Mouse (Mus musculus) G1E (cell line): ENCODE measurements at regions not wholly inside any gene's neighbourhood (a gene's known extent, or its start where the extent isn't known, plus 50 kb on each side); places are given as distances from the start of the nearest gene placed in this dataset.

Experiments
- ATAC-seq: 2 replicates; pipeline ENCODE4 v1.8.0; 2016; ENCODE audit warnings: mild to moderate bottlenecking; ENCODE audit not compliant: insufficient number of reproducible peaks, poor library complexity, low FRiP score, severe bottlenecking; ENCODE audit errors: extremely low read depth
- DNase-seq: peaks from one replicate; pipeline ENCODE4 v3.0.0; 2012; ENCODE audit warnings: low spot score
- H3K27me3 ChIP-seq: 2 replicates; pipeline ENCODE4 v1.6.1; 2012; ENCODE audit warnings: mild to moderate bottlenecking, low read length, inconsistent platforms; ENCODE audit not compliant: insufficient read depth
- H3K36me3 ChIP-seq: replicated peaks from 2 replicates; pipeline ENCODE3; 2012; ENCODE audit warnings: mild to moderate bottlenecking, inconsistent platforms
- H3K4me1 ChIP-seq: 2 replicates; pipeline ENCODE4 v1.6.1; 2012; ENCODE audit warnings: low read depth, low read length, inconsistent platforms, mixed read lengths; ENCODE audit not compliant: insufficient read depth
- H3K4me3 ChIP-seq: 2 replicates; pipeline ENCODE4 v1.5.1; 2012; ENCODE audit warnings: low read depth, mild to moderate bottlenecking, inconsistent platforms, low read length, moderate library complexity, mixed read lengths
- H3K9me3 ChIP-seq: replicated peaks from 2 replicates; pipeline ENCODE4 v1.6.1; 2012; ENCODE audit warnings: inconsistent platforms
- CTCF ChIP-seq: IDR thresholded peaks from 2 replicates; pipeline ENCODE4 v1.5.1; 2012; ENCODE audit warnings: low read depth, low read length, inconsistent platforms, mixed read lengths
- GATA1 ChIP-seq: IDR thresholded peaks from 2 replicates; pipeline ENCODE4 v1.6.1; 2012; ENCODE audit warnings: borderline replicate concordance, low read length, inconsistent platforms, mixed read lengths
- GATA2 ChIP-seq: IDR thresholded peaks from 2 replicates; pipeline ENCODE4 v1.6.1; 2012; ENCODE audit warnings: low read depth, low read length, inconsistent platforms, borderline replicate concordance
- POLR2AphosphoS5 ChIP-seq: IDR thresholded peaks from 2 replicates; pipeline ENCODE4 v1.6.1; 2012; ENCODE audit warnings: low read depth, low read length, inconsistent platforms; ENCODE audit not compliant: insufficient replicate concordance
- TAL1 ChIP-seq: conservative IDR thresholded peaks from 2 replicates; pipeline ENCODE4 v1.6.1; 2012; ENCODE audit warnings: low read depth, low read length, inconsistent platforms, mixed read lengths

GRCm38 (mm10) chr6:93070916-93071315 lies 127.6 kb upstream of the Adamts9 start:
- ATAC-seq: no peak
- no peaks in the 10 kb centered on the region for H3K4me1 ChIP-seq
- DNase-seq: no peak
- H3K9me3 ChIP-seq: peaks cover 9% of the 10 kb centered on the region; the same call in 1 of the 2 replicates
- no peak for TF ChIP-seq TAL1
- TF ChIP-seq POLR2AphosphoS5: no peak
- no peak for TF ChIP-seq GATA1
- TF ChIP-seq CTCF: no peak
- TF ChIP-seq GATA2: no peak
- H3K4me3 ChIP-seq: no peak overlapping the region
- H3K36me3 ChIP-seq: no peaks in the 10 kb centered on the region
- H3K27me3 ChIP-seq: no peaks in the 10 kb centered on the region

- H3K36me3 ChIP-seq: no peaks in the 10 kb centered on the region
- no peaks in the 10 kb centered on the region for H3K27me3 ChIP-seq
- ATAC-seq (no peak), DNase-seq (no peak)
- H3K9me3 ChIP-seq: peaks cover 7% of the 10 kb centered on the region; the same call in 1 of the 2 replicates
- H3K4me3 ChIP-seq: no peak overlapping the region
- H3K4me1 ChIP-seq: no peaks in the 10 kb centered on the region
- TF ChIP-seq POLR2AphosphoS5: no peak
- no peak for TF ChIP-seq GATA2
- no peak for TF ChIP-seq GATA1
- TF ChIP-seq TAL1: no peak
- TF ChIP-seq CTCF: no peak
Observed at GRCm38 (mm10) chr6:93067808-93068207, 124.5 kb upstream of the Adamts9 start.

- DNase-seq: no peak
- Histone ChIP-seq H3K4me3 (no peak overlapping the region), H3K27me3 (no peaks in the 10 kb centered on the region), H3K9me3 (peaks cover 9% of the 10 kb centered on the region; the same call in 1 of the 2 replicates), H3K36me3 (no peaks in the 10 kb centered on the region), H3K4me1 (no peaks in the 10 kb centered on the region)
- TF ChIP-seq GATA1 (no peak), TAL1 (no peak), CTCF (no peak)
- no peak for ATAC-seq
Observed at GRCm38 (mm10) chr6:93066553-93067376, 123.5 kb upstream of the Adamts9 start.

DNA sequence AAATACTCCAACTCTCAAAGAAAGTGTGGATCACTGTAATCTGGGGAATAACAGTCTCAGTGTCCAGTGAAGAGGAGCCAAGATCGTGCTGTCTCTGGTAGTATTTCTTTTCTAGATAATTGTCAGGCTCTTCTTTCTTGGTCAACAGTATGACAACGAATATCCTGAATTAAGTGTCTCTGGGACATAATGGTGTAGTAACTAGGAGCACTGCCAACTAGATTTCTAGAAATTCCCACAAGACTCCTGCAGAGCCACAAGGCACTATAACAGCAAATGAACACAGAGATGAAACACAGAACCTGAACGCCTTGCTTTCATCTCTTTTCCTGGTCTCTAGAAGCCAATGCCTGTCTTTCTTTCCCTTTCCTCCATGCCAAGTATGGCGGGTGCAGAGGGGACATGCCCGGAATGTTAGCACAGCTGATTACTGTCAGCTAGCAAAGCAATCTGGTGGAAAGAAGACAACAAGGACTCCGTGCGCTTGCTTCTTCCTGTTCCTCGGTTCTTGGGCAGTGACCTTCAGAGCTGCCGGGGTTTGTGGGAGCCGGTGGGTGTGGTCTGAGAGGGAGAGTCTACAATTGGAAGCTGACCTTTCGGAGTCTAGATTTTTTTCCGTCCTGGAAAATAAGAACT lies 122.7 kb upstream of the Adamts9 start:
- Histone ChIP-seq H3K9me3 (peaks cover 9% of the 10 kb centered on the region; the same call in 1 of the 2 replicates), H3K27me3 (no peaks in the 10 kb centered on the region), H3K4me1 (no peaks in the 10 kb centered on the region), H3K4me3 (no peak overlapping the region), H3K36me3 (no peaks in the 10 kb centered on the region)
- DNase-seq: no peak
- no peak for TF ChIP-seq CTCF
- no peak for TF ChIP-seq GATA2
- TF ChIP-seq GATA1: no peak
- no peak for TF ChIP-seq TAL1
- no peak for TF ChIP-seq POLR2AphosphoS5
- no peak for ATAC-seq

GRCm38 (mm10) chr6:93065366-93065765 lies 122.1 kb upstream of the Adamts9 start:
- no peaks in the 10 kb centered on the region for H3K4me1 ChIP-seq
- peaks cover 10% of the 10 kb centered on the region for H3K9me3 ChIP-seq

DNA sequence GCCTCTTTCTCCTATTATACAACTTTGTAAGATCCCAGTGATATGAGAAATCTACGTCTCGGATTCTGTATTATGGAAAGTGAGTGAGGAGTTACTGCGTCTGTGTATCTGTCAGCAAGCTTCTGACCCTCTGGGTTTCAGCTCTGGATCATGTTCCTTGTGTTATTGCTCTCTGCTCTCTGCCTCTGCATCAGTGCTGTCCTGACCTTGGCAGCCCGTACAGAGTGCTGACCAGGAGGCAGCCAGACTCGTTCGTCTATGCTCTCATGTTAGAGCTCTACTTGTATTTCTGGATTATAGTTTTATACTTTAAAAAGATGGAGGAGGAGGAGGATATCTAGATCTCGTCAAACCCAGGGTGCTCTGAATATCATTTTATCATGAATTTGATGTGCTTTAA lies 121.1 kb upstream of the Adamts9 start:
- Histone ChIP-seq H3K9me3 (peaks cover 11% of the 10 kb centered on the region), H3K4me3 (no peak overlapping the region), H3K27me3 (no peaks in the 10 kb centered on the region), H3K4me1 (no peaks in the 10 kb centered on the region), H3K36me3 (no peaks in the 10 kb centered on the region)
- ATAC-seq: no peak
- no peak for DNase-seq
- TF ChIP-seq GATA2 (no peak), GATA1 (no peak), TAL1 (no peak), CTCF (no peak), POLR2AphosphoS5 (no peak)

More at GRCm38 (mm10) chr6:93065366-93065765, 122.1 kb upstream of the Adamts9 start:
- TF ChIP-seq POLR2AphosphoS5: no peak
- no peak for TF ChIP-seq GATA2
- no peak for TF ChIP-seq GATA1
- no peak for TF ChIP-seq CTCF
- no peak for TF ChIP-seq TAL1
- Histone ChIP-seq H3K36me3 (no peaks in the 10 kb centered on the region), H3K4me3 (no peak overlapping the region), H3K27me3 (no peaks in the 10 kb centered on the region)
- ATAC-seq (no peak), DNase-seq (no peak)
